Mouse (Mus musculus): Measurements from ENCODE around the gene Ermap. TPM values are rescaled to one million over a fixed set of nuclear protein-coding genes. Genes with fewer than 3 reads are reported as not detected.

Ermap gene
- 1 to 10 TPM in 1 of 2 experiments, under 1 TPM in 1; 0.49 to 1.9 TPM for total RNA-seq (2021)
- long read RNA-seq, experiment 1, partial matches to known transcripts = 0 of 3 reads
- long read RNA-seq, experiment 1, other reads (novel, unspliced or antisense) = 3 of 3 reads
- long read RNA-seq, experiment 2 = 0 reads

GRCm38 (mm10) chr4:119189864-119190263 lies at the start of gene Ermap:
Gene Ermap (minus strand): TSS chr4:119190011.
- no peak for DNase-seq

GRCm38 (mm10) chr4:119239181-119239682 lies 49.4 kb upstream of the Ermap start:
- no peak for DNase-seq

GRCm38 (mm10) chr4:119238661-119239060 lies 48.9 kb upstream of the Ermap start:
- no peak for DNase-seq

- no peak for DNase-seq
Measured at GRCm38 (mm10) chr4:119234348-119234747, 44.5 kb upstream of the Ermap start.

DNA sequence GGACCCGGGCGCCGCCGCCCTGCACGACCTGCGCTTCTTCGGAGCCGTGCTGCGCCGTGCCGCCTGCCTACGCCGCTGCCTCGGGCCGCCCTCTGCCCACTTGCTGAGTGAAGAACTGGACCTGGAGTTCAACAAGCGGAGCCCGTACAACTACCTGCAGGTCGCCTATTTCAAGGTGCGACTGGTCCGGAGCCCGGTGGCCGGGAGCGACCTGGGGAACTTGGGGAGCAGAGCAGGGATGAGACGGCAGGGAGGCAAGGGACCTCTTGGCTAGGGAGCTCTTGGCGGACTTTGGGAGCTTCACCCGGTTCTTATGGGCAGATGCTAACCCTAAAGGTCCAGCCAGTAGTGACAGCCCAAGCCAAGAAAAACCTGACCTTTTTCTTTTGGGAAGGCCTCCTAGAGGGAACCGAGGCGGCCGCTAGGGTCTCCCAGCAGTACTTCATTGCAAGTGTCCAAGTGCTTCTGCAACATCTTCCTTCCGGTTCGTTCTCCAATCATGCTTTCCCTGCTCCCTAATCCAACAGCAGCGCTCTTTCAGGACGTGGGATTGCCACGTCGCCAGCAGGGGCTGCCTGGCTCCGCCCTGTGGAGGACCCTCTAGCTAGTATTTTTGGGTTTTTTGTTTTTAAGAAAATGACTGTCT lies 43.6 kb upstream of the Ermap start:
- peak; percentile 30 for DNase-seq

GRCm38 (mm10) chr4:119232410-119233255 lies 42.8 kb upstream of the Ermap start, which contains the start of the genes AU022252 and P3h1:
Gene AU022252 (minus strand): TSS chr4:119232712.
Gene P3h1 (plus strand): TSS chr4:119232915.
- DNase-seq = peak; percentile 99

- DNase-seq = no peak
Measured at GRCm38 (mm10) chr4:119226751-119227150, 36.9 kb upstream of the Ermap start.

DNA sequence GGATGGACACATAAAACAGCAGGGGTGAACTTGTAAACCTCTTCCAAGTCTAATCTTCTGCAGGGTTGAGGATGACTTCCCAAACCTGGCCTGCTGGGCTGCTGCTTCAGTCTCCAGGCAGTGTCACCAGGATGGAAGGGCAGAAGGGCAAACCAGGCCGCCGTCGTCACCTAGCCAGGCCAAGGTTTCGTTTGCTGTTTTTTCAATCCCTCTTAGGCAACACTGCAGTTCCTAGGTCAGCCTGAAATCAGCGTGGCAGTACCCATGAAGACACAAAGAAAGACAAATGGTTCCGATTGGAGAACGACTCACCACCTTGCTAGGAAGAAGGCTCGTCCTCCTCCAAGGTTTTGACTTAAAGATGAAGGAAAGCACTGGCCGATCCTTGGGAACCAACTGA lies 35.9 kb upstream of the Ermap start:
- no peak for DNase-seq

GRCm38 (mm10) chr4:119224534-119224933 lies 34.7 kb upstream of the Ermap start:
- DNase-seq = no peak

DNA sequence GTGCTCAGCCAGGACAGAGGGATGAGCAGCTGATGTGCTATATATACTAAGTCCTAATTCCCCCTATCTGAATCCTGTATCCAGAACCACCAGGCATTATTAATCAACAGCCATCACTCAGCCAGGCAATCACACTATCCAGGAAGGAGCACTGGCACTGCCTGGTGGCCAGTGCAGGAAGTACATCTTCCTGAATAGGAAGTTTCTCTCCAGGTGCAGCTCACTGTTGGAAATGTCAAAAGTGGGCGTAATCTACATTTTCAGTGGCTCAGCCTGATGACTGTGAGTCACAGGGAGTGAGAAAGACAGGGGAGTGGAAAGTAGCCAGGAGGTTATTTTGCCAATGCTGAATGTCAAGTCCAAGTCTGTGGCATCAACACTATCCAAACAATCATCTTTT lies 33.9 kb upstream of the Ermap start:
- DNase-seq = no peak

DNA sequence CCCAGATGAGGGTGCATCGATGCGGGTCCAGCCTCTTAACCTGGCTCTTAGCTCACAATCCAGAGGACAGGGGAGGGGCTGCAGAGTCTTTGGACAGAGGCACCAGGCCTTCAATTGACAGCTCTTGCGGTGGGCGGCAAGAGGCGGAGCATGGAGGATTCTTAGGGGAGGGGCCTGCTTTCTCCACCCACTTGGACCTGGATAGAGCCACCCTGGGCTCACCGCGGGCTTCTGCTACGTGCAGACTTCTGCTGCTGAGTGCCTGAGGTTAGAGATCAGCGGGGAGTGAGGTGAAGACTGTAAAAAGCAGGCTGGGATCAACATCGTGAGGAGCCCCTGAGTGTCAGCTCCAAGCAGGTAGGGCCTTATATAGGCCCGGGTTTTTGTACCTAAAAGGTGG lies 28.4 kb upstream of the Ermap start, which contains the start of gene Tmem269:
TSS of gene Tmem269 (minus strand) at position 49 of the 400 bp plus-strand sequence.
- DNase-seq = no peak

DNA sequence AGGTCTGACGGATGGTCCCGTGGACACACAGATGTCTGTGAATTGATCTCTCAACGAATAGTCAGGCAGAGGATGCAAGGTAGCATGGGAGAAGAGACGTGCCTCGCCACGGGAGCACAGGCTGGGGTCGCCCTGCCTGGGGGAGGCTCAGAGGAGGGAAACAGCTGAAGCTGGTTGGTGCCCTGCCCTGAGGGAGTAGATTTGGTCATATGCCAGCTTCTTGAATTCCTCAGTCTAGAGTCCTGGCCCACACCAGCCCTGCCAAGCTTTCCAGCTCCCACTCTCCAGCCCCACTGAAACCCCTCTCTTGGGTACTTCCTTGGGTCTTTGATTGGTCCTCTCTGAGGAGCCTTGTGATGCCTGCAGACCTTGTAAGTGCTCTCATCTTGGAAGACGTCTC lies 26.9 kb upstream of the Ermap start:
- no peak for DNase-seq

- DNase-seq = peak; percentile 66
Measured at GRCm38 (mm10) chr4:119204672-119205071, 14.9 kb upstream of the Ermap start.

DNA sequence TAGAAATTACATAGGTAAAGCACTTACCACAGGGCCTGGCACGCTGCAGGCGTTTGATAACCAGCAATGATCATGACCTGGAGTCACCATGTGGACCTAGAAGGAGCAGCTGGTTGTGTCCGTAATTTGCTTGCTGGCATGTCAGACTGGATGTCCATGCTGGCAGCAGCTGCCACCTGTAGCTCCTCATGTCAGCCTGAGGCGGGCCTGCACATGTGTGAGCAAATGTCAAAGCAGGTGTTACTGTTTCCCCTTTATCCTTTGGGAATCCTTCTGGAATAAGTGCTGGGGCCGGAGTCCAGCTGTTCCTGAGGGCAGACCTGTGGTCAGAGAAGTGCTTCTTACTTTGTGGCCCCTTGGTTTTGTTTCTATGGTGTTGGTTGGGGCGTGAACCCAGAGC lies 8.3 kb upstream of the Ermap start:
- no peak for DNase-seq

- DNase-seq = no peak
Measured at GRCm38 (mm10) chr4:119195582-119196320, 5.9 kb upstream of the Ermap start.

GRCm38 (mm10) chr4:119194909-119195581 lies 5.2 kb upstream of the Ermap start, which contains the start of gene Svbp:
Gene Svbp (plus strand): TSS chr4:119195306.
- DNase-seq = peak; percentile 97

- no peak for DNase-seq
Measured at GRCm38 (mm10) chr4:119192757-119193156, 2.9 kb upstream of the Ermap start.

GRCm38 (mm10) chr4:119191273-119191672 lies 1.5 kb upstream of the Ermap start:
- no peak for DNase-seq

GRCm38 (mm10) chr4:119190618-119191017 lies 807 bp upstream of the Ermap start:
- no peak for DNase-seq

GRCm38 (mm10) chr4:119189392-119189791 lies 419 bp downstream of the Ermap start:
- no peak for DNase-seq

- no peak for DNase-seq
Measured at GRCm38 (mm10) chr4:119188060-119188785, 1.6 kb downstream of the Ermap start.
